18 mouse cellular contexts compared by ENCODE assay signal in genomic region chr7:80451550-80452232, GRCm38 (mm10). TPM values are rescaled to one million over a fixed set of nuclear protein-coding genes. Genes with fewer than 3 reads are reported as not detected.
DNase-seq lines count a peak whose midpoint lies in the region; ATAC-seq and TF ChIP-seq lines count a peak whose summit lies in the region.
"Had no signal": no experiment of that assay in that cellular context is flagged by ENCODE, and none has a peak within 500 bp of the region (broad histone marks: within the 10 kb centered on the region; RNA-seq: fewer than 3 reads in every experiment).

No protein-coding gene starts in this region.

- peaks cover 4% of the 10 kb centered on the region; the same call in 1 of the 2 replicates for H3K36me3 ChIP-seq in heart, postnatal 0 days (replicated peaks; ENCODE audit: control insufficient read depth, insufficient read depth, low read length)
- H3K36me3 ChIP-seq in intestine, embryonic 14.5 days (ENCODE audit: control insufficient read depth, insufficient read depth, low read length) = peaks cover 31% of the 10 kb centered on the region
- peaks cover 50% of the 10 kb centered on the region for H3K36me3 ChIP-seq in liver, embryonic 12.5 days
- no peaks in the 10 kb centered on the region for H3K36me3 ChIP-seq in stomach, postnatal 0 days (ENCODE audit: control insufficient read depth, insufficient read depth, low read length)

- no peaks in the 10 kb centered on the region for H3K27me3 ChIP-seq in heart, postnatal 0 days (ENCODE audit: control insufficient read depth, insufficient read depth, low read length)
- no peaks in the 10 kb centered on the region for H3K27me3 ChIP-seq in intestine, embryonic 14.5 days (replicated peaks; ENCODE audit: control insufficient read depth, insufficient read depth, low read length)
- H3K27me3 ChIP-seq in liver, embryonic 12.5 days (replicated peaks) = no peaks in the 10 kb centered on the region
- no peaks in the 10 kb centered on the region for H3K27me3 ChIP-seq in stomach, postnatal 0 days (ENCODE audit: control insufficient read depth, insufficient read depth, low read length)
- H3K27me3 ChIP-seq: forebrain, embryonic 12.5 days had no signal

- H3K27ac ChIP-seq in heart, postnatal 0 days (ENCODE audit: low read depth) = peak overlapping the region; percentile 65
- no peak overlapping the region for H3K27ac ChIP-seq in intestine, embryonic 14.5 days (ENCODE audit: low read depth)
- H3K27ac ChIP-seq in liver, embryonic 12.5 days = peak overlapping the region; percentile 62
- H3K27ac ChIP-seq in stomach, postnatal 0 days (replicated peaks) = no peak overlapping the region
- H3K27ac ChIP-seq: forebrain, embryonic 12.5 days; hindbrain, postnatal 0 days had no signal

- H3K4me2 ChIP-seq in heart, postnatal 0 days (ENCODE audit: low read depth, low read length) = no peak overlapping the region
- no peak overlapping the region for H3K4me2 ChIP-seq in intestine, embryonic 14.5 days (ENCODE audit: low read length)
- H3K4me2 ChIP-seq in liver, embryonic 12.5 days = no peak overlapping the region
- no peak overlapping the region for H3K4me2 ChIP-seq in stomach, postnatal 0 days (replicated peaks; ENCODE audit: low read depth)
- H3K4me2 ChIP-seq: forebrain, embryonic 12.5 days; lung, embryonic 14.5 days had no signal

- WGBS in heart, postnatal 0 days = 45% methylated on average over 3 of the region's 3 CpGs
- 72% methylated on average over 3 of the region's 3 CpGs for WGBS in intestine, embryonic 14.5 days
- WGBS in liver, embryonic 12.5 days (ENCODE audit: insufficient replicate concordance) = 72% methylated on average over 3 of the region's 3 CpGs
- WGBS in stomach, postnatal 0 days = 71% methylated on average over 3 of the region's 3 CpGs

- peaks cover 21% of the 10 kb centered on the region for H3K4me1 ChIP-seq in heart, postnatal 0 days (ENCODE audit: control insufficient read depth, insufficient read depth)
- no peaks in the 10 kb centered on the region; the same call in 1 of the 2 replicates for H3K4me1 ChIP-seq in intestine, embryonic 14.5 days (replicated peaks; ENCODE audit: control insufficient read depth, insufficient read depth, low read length)
- peaks cover 48% of the 10 kb centered on the region for H3K4me1 ChIP-seq in liver, embryonic 12.5 days
- no peaks in the 10 kb centered on the region; the same call in 1 of the 2 replicates for H3K4me1 ChIP-seq in stomach, postnatal 0 days (replicated peaks; ENCODE audit: control insufficient read depth, insufficient read depth)
- H3K4me1 ChIP-seq: forebrain, embryonic 12.5 days had no signal

- peak; percentile 62 for ATAC-seq in heart, postnatal 0 days (ENCODE audit: insufficient read depth, low read depth)
- ATAC-seq in intestine, embryonic 14.5 days (replicated peaks; ENCODE audit: low FRiP score, low TSS enrichment, low read depth) = peak; percentile 50; the same call in 1 of the 2 replicates
- ATAC-seq in liver, embryonic 12.5 days = peak; percentile 42
- ATAC-seq in stomach, postnatal 0 days (ENCODE audit: low FRiP score, low TSS enrichment) = peak; percentile 63
- ATAC-seq: CD4-positive, CD25-positive, alpha-beta regulatory T cell, adult 4 months; hindbrain, postnatal 0 days had no signal

- no peak overlapping the region for H3K4me3 ChIP-seq in heart, postnatal 0 days (ENCODE audit: low read depth, low read length)
- H3K4me3 ChIP-seq in intestine, embryonic 14.5 days (ENCODE audit: low read depth, low read length) = no peak overlapping the region
- no peak overlapping the region for H3K4me3 ChIP-seq in liver, embryonic 12.5 days
- H3K4me3 ChIP-seq in stomach, postnatal 0 days (ENCODE audit: low read depth, low read length) = no peak overlapping the region
- H3K4me3 ChIP-seq: forebrain, embryonic 12.5 days had no signal

- DNase-seq in heart, postnatal 0 days (ENCODE audit: low spot score) = no peak
- no peak for DNase-seq in heart, adult 9 months (ENCODE audit: low spot score in 2 of 2)
- no peak for DNase-seq in intestine, embryonic 14.5 days (ENCODE audit: low spot score)
- no peak for DNase-seq in stomach, postnatal 0 days (ENCODE audit: low spot score)
- no peak for DNase-seq in cerebellum, adult 9-11 months
- DNase-seq in testis, postnatal 10 days (ENCODE audit: low spot score) = no peak
- DNase-seq: adrenal gland, adult 8-10 months; cerebellum, adult 18-20 months; kidney, postnatal 14 days; layer of hippocampus, adult 9-11 months; left cerebral cortex, postnatal 4 days; lung, embryonic 14.5 days; midbrain, embryonic 14.5 days; thymus, postnatal 4 days had no signal

- TF ChIP-seq EP300 in heart, postnatal 0 days (IDR thresholded peaks at IDR 0.05; ENCODE audit: low read depth) = no peak
- no peak for TF ChIP-seq EP300 in stomach, postnatal 0 days (optimal IDR thresholded peaks at IDR 0.05)

- H3K9me3 ChIP-seq in heart, postnatal 0 days (replicated peaks; ENCODE audit: control insufficient read depth, low read length) = no peaks in the 10 kb centered on the region
- no peaks in the 10 kb centered on the region for H3K9me3 ChIP-seq in intestine, embryonic 14.5 days (ENCODE audit: control insufficient read depth, low read length)
- H3K9me3 ChIP-seq in liver, embryonic 12.5 days (replicated peaks) = no peaks in the 10 kb centered on the region
- no peaks in the 10 kb centered on the region for H3K9me3 ChIP-seq in stomach, postnatal 0 days (ENCODE audit: control insufficient read depth, low read length)
- H3K9me3 ChIP-seq: forebrain, embryonic 12.5 days had no signal

- H3K9ac ChIP-seq in heart, postnatal 0 days (replicated peaks; ENCODE audit: low read depth, low read length) = no peak overlapping the region
- H3K9ac ChIP-seq in intestine, embryonic 14.5 days (ENCODE audit: low read length) = no peak overlapping the region
- no peak overlapping the region for H3K9ac ChIP-seq in liver, embryonic 12.5 days
- no peak overlapping the region; the same call in 1 of the 2 replicates for H3K9ac ChIP-seq in stomach, postnatal 0 days (ENCODE audit: low read length)
- H3K9ac ChIP-seq: forebrain, embryonic 12.5 days; lung, embryonic 14.5 days had no signal

- no peak for TF ChIP-seq CTCF in heart, postnatal 0 days (IDR thresholded peaks at IDR 0.05; ENCODE audit: low read depth)
- no peak for TF ChIP-seq CTCF in stomach, postnatal 0 days (IDR thresholded peaks at IDR 0.05; ENCODE audit: low read depth)

RNA-seq across cellular contexts. Expression of gene Furin, which starts 46.5 kb away (rescaled TPM):
- total RNA-seq in heart, postnatal 0 days (2014; rRNA removed; ENCODE audit: low replicate concordance) = 67.6 and 79.0 TPM in 2 replicates
- 16.9 and 18.9 TPM in 2 replicates for polyA plus RNA-seq in heart, postnatal 0 days (2015; fragmentation: Nextera tagmentation; extraction: Ambion mirVana)
- 10.3 and 10.6 TPM in 2 replicates for polyA plus RNA-seq in intestine, embryonic 14.5 days (2014; fragmentation: Nextera tagmentation; extraction: Ambion mirVana)
- 5.6 and 5.9 TPM in 2 replicates for polyA plus RNA-seq in liver, embryonic 12.5 days (2016; fragmentation: Nextera tagmentation; extraction: Ambion mirVana)
- 17.6 and 20.8 TPM in 2 replicates for polyA plus RNA-seq in stomach, postnatal 0 days (2015; fragmentation: Nextera tagmentation; extraction: Ambion mirVana)

Comparison
In these comparisons a context has a peak if more than half of its experiments do, and no peak if none do; other contexts are left out.
1. H3K27ac ChIP-seq: peak in heart, postnatal 0 days (single experiment) and liver, embryonic 12.5 days (single experiment); none in intestine, embryonic 14.5 days (single experiment) and stomach, postnatal 0 days (single experiment).
2. Peak in every context shown above with its lines, with median percentiles within 50 percentile points of each other: ATAC-seq.